Mouse (Mus musculus) heart, embryonic 16.5 days (tissue): Measurements from ENCODE around the gene Zfp687. TPM values are rescaled to one million over a fixed set of nuclear protein-coding genes. Genes with fewer than 3 reads are reported as not detected.

Experiments
- ATAC-seq: fragments of 200-750 bp; cut with Nextera tagmentation; replicated peaks from 2 replicates; pipeline ENCODE4 v1.8.0; 2017; ENCODE audit warnings: moderate number of reproducible peaks; ENCODE audit not compliant: insufficient read depth, low FRiP score; ENCODE audit errors: extremely low read depth
- H3K27ac ChIP-seq: fragments of 300-500 bp; sonication (generic); 2 replicates; pipeline ENCODE4 v1.5.1; 2014; ENCODE audit warnings: mild to moderate bottlenecking, low read length, control low read depth, moderate library complexity
- H3K27me3 ChIP-seq: fragments of 300-500 bp; sonication (generic); 2 replicates; pipeline ENCODE4 v1.6.1; 2014; ENCODE audit warnings: low read length, mixed read lengths; ENCODE audit not compliant: control insufficient read depth, insufficient read depth
- H3K36me3 ChIP-seq: fragments of 300-500 bp; sonication (generic); 2 replicates; pipeline ENCODE4 v1.6.1; 2014; ENCODE audit not compliant: control insufficient read depth, insufficient read depth
- H3K4me1 ChIP-seq: fragments of 300-500 bp; sonication (generic); 2 replicates; pipeline ENCODE4 v1.6.1; 2014; ENCODE audit warnings: low read length, mixed read lengths; ENCODE audit not compliant: control insufficient read depth, insufficient read depth
- H3K4me2 ChIP-seq: fragments of 300-500 bp; sonication (generic); 2 replicates; pipeline ENCODE4 v1.6.1; 2014; ENCODE audit warnings: low read depth, mild to moderate bottlenecking, control low read depth, low read length
- H3K4me3 ChIP-seq: fragments of 300-500 bp; sonication (generic); 2 replicates; pipeline ENCODE4 v1.5.1; 2014; ENCODE audit warnings: mild to moderate bottlenecking, control low read depth, low read length
- H3K9ac ChIP-seq: fragments of 300-500 bp; sonication (generic); 2 replicates; pipeline ENCODE4 v1.6.1; 2014; ENCODE audit warnings: low read length, control low read depth
- H3K9me3 ChIP-seq: fragments of 300-500 bp; sonication (generic); replicated peaks from 2 replicates; pipeline ENCODE4 v1.6.1; 2016; ENCODE audit warnings: low read length; ENCODE audit not compliant: control insufficient read depth
- WGBS: fragments of 180-500 bp; shearing (Covaris S2); extraction: QIAGEN DNeasy Blood & Tissue Kit; methylation state at CpG from one replicate; pipeline ENCODE4 v1.1.7; 2014; 5-methylcytosine and 5-hydroxymethylcytosine counted together
- polyA plus RNA-seq: library from polyadenylated mRNA; unstranded; fragments of >200 nt; fragmentation: Nextera tagmentation; extraction: Ambion mirVana; gene quantifications from 2 replicates; pipeline ENCODE4 v1.2.1, GENCODE M21; 2015

The Zfp687 gene
- polyA plus RNA-seq, 1 experiment from 2014 or later: 16.4 TPM

DNA sequence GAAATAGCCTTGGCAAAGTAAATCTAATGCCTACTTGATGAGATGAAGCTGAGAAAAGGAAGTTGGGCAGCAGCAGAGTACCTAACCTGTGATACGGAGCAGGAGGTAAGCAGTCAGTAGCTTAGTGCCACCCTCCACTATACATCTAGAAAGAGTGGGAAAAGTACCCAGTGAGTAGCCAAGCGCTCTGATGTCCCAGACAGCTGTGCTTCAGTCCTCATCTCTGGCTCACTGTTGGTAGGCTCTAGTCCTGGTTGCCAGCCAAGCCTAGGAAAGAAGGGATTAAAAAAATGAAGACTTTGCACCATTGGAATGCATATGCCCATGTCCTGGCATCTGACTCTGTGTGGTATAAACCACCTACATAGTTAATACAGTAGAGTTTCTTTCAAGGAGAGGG, 29.7 kb downstream of the Zfp687 start:
- Histone ChIP-seq H3K4me3 (no peak overlapping the region), H3K36me3 (peaks cover 17% of the 10 kb centered on the region)
- 92% methylated on average over 2 of the region's 2 CpGs for WGBS

DNA sequence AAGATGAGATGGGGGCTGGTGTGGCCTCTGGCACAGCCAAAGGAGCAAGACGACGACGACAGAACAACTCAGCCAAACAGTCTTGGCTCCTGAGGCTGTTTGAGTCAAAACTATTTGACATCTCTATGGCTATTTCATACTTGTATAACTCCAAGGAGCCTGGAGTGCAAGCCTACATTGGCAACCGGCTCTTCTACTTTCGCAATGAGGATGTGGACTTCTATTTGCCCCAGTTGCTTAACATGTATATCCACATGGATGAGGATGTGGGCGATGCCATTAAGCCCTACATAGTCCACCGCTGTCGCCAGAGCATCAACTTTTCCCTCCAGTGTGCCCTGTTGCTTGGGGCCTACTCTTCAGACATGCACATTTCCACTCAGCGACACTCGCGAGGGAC, 30.9 kb downstream of the Zfp687 start:
- Histone ChIP-seq H3K9ac (no peak overlapping the region), H3K36me3 (peaks cover 16% of the 10 kb centered on the region), H3K4me1 (peaks cover 38% of the 10 kb centered on the region), H3K4me2 (no peak overlapping the region), H3K27me3 (no peaks in the 10 kb centered on the region), H3K9me3 (no peaks in the 10 kb centered on the region), H3K27ac (no peak overlapping the region), H3K4me3 (no peak overlapping the region)
- no peak for ATAC-seq
- 92% methylated on average over 11 of the region's 11 CpGs for WGBS

More for the DNA sequence above, 29.7 kb downstream of the Zfp687 start:
- Histone ChIP-seq H3K9me3 (no peaks in the 10 kb centered on the region), H3K4me2 (no peak overlapping the region), H3K27ac (no peak overlapping the region), H3K4me1 (peaks cover 43% of the 10 kb centered on the region), H3K9ac (no peak overlapping the region), H3K27me3 (no peaks in the 10 kb centered on the region)
- no peak for ATAC-seq

DNA sequence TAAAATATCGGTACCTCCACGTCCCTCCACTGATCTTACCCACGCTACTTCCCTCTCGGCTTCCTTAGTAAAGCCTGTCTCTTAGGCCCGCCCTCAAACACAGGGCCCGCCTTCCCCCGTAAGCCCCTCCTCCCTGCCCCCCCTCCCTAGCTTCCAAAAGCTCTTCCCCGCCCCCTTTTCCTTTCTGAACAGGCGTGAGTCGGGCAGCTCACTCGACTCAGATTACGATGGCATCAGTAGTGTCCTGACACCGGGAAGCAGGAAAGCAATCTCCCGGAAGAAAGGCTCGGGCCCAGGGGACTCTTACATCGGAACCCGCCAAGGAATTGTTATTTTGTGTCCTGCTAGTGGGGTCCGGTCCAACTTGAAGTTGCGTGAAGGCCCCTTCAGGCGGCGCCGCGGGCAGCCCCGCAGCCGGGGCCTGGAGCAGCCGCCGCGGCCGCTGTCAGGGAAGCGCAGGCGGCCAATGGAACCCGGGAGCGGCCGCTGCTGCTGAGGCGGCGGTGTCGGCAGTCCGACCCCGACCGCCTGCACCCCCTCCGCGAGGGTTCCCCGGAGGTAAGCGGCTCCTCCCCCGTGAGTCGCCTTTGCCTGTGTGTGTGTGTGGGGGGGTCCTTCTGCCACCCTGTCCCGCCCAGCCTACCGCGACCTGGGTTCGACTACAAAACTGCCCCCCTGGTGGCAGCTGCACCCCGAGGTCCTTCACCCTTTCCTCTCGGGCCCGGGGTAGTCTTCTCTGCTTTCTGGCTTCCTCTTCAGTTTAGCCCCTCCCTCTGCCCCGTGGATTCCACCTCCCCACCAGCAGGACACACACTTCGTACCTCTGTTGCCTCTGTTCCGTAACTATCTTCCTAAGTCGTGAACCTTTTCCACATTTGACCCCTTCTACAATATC, 40.5 kb downstream of the Zfp687 start, which contains the start of gene Pi4kb:
Gene Pi4kb (plus strand): TSS at position 204 of the 895 bp plus-strand sequence.
- no peaks in the 10 kb centered on the region for H3K27me3 ChIP-seq
- H3K27ac ChIP-seq: peak within 1 kb of the TSS; percentile 94
- H3K9me3 ChIP-seq: no peaks in the 10 kb centered on the region
- H3K4me3 ChIP-seq: peak within 1 kb of the TSS; percentile 65
- ATAC-seq: peak; percentile 92
- peaks cover 8% of the 10 kb centered on the region for H3K36me3 ChIP-seq
- H3K4me1 ChIP-seq: peaks cover 13% of the 10 kb centered on the region
- peak within 1 kb of the TSS; percentile 84 for H3K4me2 ChIP-seq
- peak within 1 kb of the TSS; percentile 79 for H3K9ac ChIP-seq
- under 1% methylated on average over 57 of the region's 57 CpGs for WGBS

DNA sequence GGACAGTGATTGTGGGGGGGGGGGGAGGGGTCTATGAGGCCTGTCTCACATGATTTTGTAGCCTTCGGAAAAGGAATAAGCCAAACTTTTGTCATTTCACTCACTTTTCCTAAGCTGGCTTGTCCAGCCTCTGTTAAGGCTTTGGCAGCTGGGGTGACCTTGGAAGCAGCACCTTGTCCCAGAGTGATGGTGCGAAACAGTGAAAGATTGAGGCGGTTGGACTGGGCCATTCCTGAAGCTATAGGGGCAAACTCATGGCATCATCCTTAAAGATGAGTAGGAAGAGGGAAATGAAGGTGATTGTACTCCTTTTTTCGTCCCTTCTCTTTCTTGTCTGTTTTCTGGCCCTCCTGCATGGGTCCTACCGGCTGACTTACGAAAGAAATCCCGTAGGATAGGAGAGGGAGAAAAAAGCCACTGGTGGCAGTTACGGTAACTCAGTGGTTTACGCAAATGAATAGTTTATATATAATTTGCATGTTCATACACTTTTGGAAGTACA, 41.2 kb downstream of the Zfp687 start:
- H3K27me3 ChIP-seq: no peaks in the 10 kb centered on the region
- H3K4me1 ChIP-seq: peaks cover 13% of the 10 kb centered on the region
- peak; percentile 10; the same call in 1 of the 2 replicates for ATAC-seq
- H3K27ac ChIP-seq: peak overlapping the region; percentile 68
- H3K4me2 ChIP-seq: peak overlapping the region; percentile 84
- H3K4me3 ChIP-seq: peak overlapping the region; percentile 65
- H3K36me3 ChIP-seq: peaks cover 4% of the 10 kb centered on the region
- H3K9ac ChIP-seq: peak overlapping the region; percentile 77
- H3K9me3 ChIP-seq: no peaks in the 10 kb centered on the region
- WGBS: 19% methylated on average over 9 of the region's 9 CpGs

DNA sequence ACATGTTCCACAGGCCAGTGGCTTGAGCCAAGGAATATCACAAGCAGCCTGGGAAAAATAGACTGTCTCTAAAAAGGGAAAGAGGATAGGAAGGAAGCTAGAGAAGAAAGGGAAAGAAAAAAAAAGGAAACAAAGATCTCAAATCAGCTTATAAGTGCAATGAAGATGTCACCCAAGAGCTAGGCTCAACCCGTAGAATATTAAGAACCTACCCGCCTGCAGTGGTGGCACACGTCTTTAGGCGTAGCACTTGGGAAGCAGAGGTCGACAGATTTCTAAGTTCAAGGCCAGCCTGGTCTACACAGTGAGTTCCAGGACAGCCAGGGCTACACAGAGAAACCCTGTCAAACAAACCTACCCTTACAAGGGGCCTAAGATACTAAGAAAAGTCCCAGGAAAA, 41.6 kb downstream of the Zfp687 start:
- 85% methylated on average over 5 of the region's 5 CpGs for WGBS
- no peaks in the 10 kb centered on the region for H3K27me3 ChIP-seq
- ATAC-seq: no peak
- H3K9ac ChIP-seq: no peak overlapping the region; the same call in 1 of the 2 replicates
- H3K4me1 ChIP-seq: peaks cover 13% of the 10 kb centered on the region
- no peak overlapping the region for H3K4me3 ChIP-seq
- H3K27ac ChIP-seq: no peak overlapping the region
- peaks cover 4% of the 10 kb centered on the region for H3K36me3 ChIP-seq
- no peaks in the 10 kb centered on the region for H3K9me3 ChIP-seq
- H3K4me2 ChIP-seq: peak overlapping the region; percentile 84

DNA sequence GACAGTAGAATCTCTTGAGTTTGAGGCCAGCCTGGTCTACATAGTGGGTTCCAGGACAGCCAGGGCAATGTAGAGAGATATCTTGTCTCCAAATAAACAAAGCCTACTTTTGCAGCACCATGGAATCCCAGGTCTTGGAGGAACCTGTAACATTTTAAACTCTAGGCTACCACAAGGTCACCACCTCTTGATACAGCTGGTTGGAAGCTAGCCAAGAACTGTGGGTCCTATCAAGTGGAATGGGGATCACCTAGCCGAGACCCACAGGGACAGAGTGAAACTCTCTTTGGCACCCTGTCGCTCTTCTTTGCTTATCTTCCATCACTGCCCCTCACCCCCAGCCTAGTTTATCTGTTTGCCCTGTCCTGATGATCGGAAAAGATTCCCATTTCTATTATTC, 42.7 kb downstream of the Zfp687 start:
- Histone ChIP-seq H3K4me1 (peaks cover 13% of the 10 kb centered on the region), H3K4me2 (no peak overlapping the region), H3K36me3 (peaks cover 2% of the 10 kb centered on the region), H3K27ac (no peak overlapping the region), H3K9me3 (no peaks in the 10 kb centered on the region), H3K27me3 (no peaks in the 10 kb centered on the region), H3K9ac (no peak overlapping the region), H3K4me3 (no peak overlapping the region)
- ATAC-seq: no peak
- 62% methylated on average over 3 of the region's 3 CpGs for WGBS

DNA sequence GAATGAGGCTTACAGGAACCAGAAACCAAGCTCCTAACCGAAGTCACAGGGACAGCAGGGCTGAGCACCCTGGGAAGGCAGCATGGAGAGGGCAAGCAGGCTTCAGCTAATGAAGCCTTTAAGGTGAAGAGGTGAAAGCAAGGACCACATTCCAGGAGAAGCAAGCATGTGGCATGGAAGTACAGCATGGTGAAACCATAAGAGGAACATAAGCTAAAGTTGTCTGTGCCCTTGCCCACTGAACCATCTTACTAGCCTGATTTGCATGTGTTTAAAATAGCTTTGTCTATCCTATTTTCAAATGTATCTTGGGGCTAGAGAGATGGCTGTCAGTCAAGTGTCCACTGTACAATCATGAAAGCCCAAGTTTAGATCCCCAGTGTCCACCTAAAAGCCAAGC, 49.4 kb downstream of the Zfp687 start:
- Histone ChIP-seq H3K27me3 (no peaks in the 10 kb centered on the region), H3K27ac (no peak overlapping the region), H3K4me3 (no peak overlapping the region), H3K4me1 (no peaks in the 10 kb centered on the region), H3K9me3 (no peaks in the 10 kb centered on the region), H3K9ac (no peak overlapping the region), H3K4me2 (no peak overlapping the region), H3K36me3 (no peaks in the 10 kb centered on the region)
- ATAC-seq: no peak
- WGBS: 50% methylated on average over 1 of the region's 1 CpGs

DNA sequence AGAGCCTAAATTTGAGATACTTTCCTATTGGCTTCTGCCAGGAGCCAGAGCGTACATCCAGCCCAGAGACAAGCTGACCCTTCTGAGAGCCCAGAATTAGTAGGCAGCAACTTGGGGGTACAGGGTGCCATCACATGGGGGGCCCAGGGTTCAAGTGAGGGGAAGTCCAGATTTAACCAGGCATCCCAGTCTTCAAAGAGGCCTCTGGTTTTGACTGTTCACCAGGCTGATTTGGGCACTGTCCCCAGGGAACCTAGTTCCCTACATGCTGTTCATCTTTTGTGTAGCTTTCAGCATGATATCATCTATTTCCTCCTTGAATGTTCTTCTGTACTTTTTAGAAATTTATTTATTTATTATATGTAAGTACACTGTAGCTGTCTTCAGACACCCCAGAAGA, 50.3 kb downstream of the Zfp687 start:
- Histone ChIP-seq H3K4me2 (no peak overlapping the region), H3K4me1 (no peaks in the 10 kb centered on the region), H3K36me3 (no peaks in the 10 kb centered on the region), H3K9ac (no peak overlapping the region), H3K4me3 (no peak overlapping the region), H3K27me3 (no peaks in the 10 kb centered on the region), H3K27ac (no peak overlapping the region), H3K9me3 (no peaks in the 10 kb centered on the region)
- 91% methylated on average over 1 of the region's 1 CpGs for WGBS
- no peak for ATAC-seq

DNA sequence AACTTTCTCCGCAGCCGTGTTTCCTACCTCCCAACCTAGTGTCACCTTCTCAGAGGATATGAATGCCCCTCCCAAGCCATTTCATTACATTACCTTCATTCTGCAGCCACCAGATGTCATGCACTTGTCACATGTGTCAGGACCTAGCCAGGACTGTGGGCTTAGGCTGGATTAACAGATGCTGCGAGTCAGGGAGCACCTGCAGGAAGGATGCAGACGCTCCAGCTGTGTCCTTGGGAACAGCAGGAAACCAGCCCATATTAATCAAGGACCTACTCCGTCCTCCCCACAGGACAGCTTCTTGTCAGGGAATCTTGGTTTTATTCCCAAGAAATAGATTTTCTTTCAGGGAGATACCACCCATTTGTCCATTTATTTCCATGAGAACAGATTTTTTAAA, 54.9 kb downstream of the Zfp687 start:
- Histone ChIP-seq H3K36me3 (peaks cover 26% of the 10 kb centered on the region), H3K9ac (no peak overlapping the region), H3K9me3 (no peaks in the 10 kb centered on the region), H3K4me3 (no peak overlapping the region), H3K27ac (no peak overlapping the region), H3K27me3 (no peaks in the 10 kb centered on the region), H3K4me1 (no peaks in the 10 kb centered on the region; the same call in 1 of the 2 replicates), H3K4me2 (no peak overlapping the region)
- WGBS: 42% methylated on average over 5 of the region's 5 CpGs
- ATAC-seq: no peak
